In genomic region chr9:32971421-32971820, GRCm38 (mm10) we compare ENCODE assay signal across 16 mouse cellular contexts.
DNase-seq lines count a peak whose midpoint lies in the region; ATAC-seq and TF ChIP-seq lines count a peak whose summit lies in the region.
"Had no signal": no experiment of that assay in that cellular context is flagged by ENCODE, and none has a peak within 500 bp of the region (broad histone marks: within the 10 kb centered on the region; RNA-seq: fewer than 3 reads in every experiment).

No protein-coding gene starts in this region.

- H3K4me2 ChIP-seq in limb, embryonic 11.5 days (ENCODE audit: low read depth, severe bottlenecking), result no peak overlapping the region
- H3K4me2 ChIP-seq in hindbrain, embryonic 16.5 days (ENCODE audit: low read length), result no peak overlapping the region
- H3K4me2 ChIP-seq: forebrain, embryonic 12.5 days; liver, embryonic 11.5 days; midbrain, embryonic 11.5 days had no signal

- ATAC-seq in limb, embryonic 11.5 days (ENCODE audit: insufficient number of reproducible peaks, low FRiP score, low TSS enrichment, low read depth), result no peak
- no peak for ATAC-seq in hindbrain, embryonic 16.5 days
- ATAC-seq: Patski had no signal

- DNase-seq in gastrocnemius, adult 2 months, result peak; percentile 25
- no peak for DNase-seq in gastrocnemius, postnatal 4 days (ENCODE audit: low spot score in 2 of 2)
- DNase-seq in lung, postnatal 36 days, result peak; percentile 6
- no peak for DNase-seq in lung, adult 2 months
- no peak for DNase-seq in limb, embryonic 11.5 days (ENCODE audit: low spot score)
- DNase-seq in cerebellum, adult 9-11 months, result no peak
- DNase-seq: cerebellum, adult 18-20 months; lung, postnatal 10 days; thymus, postnatal 14 days had no signal

- no peak for TF ChIP-seq POLR2A in lung, adult 2 months (IDR thresholded peaks at IDR 0.05; ENCODE audit: borderline replicate concordance, extremely low read depth, low read depth, low read length)

- intact Hi-C loops in gastrocnemius, adult 2 months (cut with DNase I), result no loop called here

- peak overlapping the region; percentile 72 for H3K27ac ChIP-seq in gastrocnemius, adult 2 months
- peak overlapping the region; percentile 73 for H3K27ac ChIP-seq in limb, embryonic 11.5 days (replicated peaks; ENCODE audit: low read depth, low read length)
- H3K27ac ChIP-seq in hindbrain, embryonic 16.5 days (ENCODE audit: low read depth, low read length), result no peak overlapping the region
- H3K27ac ChIP-seq: forebrain, embryonic 12.5 days; layer of hippocampus, adult 2 months had no signal

- no peaks in the 10 kb centered on the region for H3K36me3 ChIP-seq in limb, embryonic 11.5 days (ENCODE audit: control insufficient read depth, insufficient read depth, low read length)
- no peaks in the 10 kb centered on the region for H3K36me3 ChIP-seq in hindbrain, embryonic 16.5 days (ENCODE audit: control insufficient read depth, insufficient read depth, low read length)
- H3K36me3 ChIP-seq: forebrain, embryonic 12.5 days had no signal

- TF ChIP-seq CTCF in gastrocnemius, adult 2 months (IDR thresholded peaks at IDR 0.05), result no peak
- TF ChIP-seq CTCF in lung, adult 2 months (IDR thresholded peaks at IDR 0.05; ENCODE audit: insufficient read depth, low read length), result no peak

- H3K9me3 ChIP-seq in limb, embryonic 11.5 days (ENCODE audit: control insufficient read depth, low read length), result no peaks in the 10 kb centered on the region
- no peaks in the 10 kb centered on the region for H3K9me3 ChIP-seq in hindbrain, embryonic 16.5 days (ENCODE audit: control insufficient read depth, low read length)
- H3K9me3 ChIP-seq: forebrain, embryonic 12.5 days had no signal

- no peak overlapping the region for H3K9ac ChIP-seq in limb, embryonic 11.5 days (ENCODE audit: low read length)
- no peak overlapping the region for H3K9ac ChIP-seq in hindbrain, embryonic 16.5 days (ENCODE audit: low read depth, low read length)
- H3K9ac ChIP-seq: forebrain, embryonic 12.5 days had no signal

- H3K27me3 ChIP-seq in limb, embryonic 11.5 days (ENCODE audit: control insufficient read depth, insufficient read depth, low read length), result no peaks in the 10 kb centered on the region
- H3K27me3 ChIP-seq in hindbrain, embryonic 16.5 days (replicated peaks; ENCODE audit: control insufficient read depth, insufficient read depth, low read length), result no peaks in the 10 kb centered on the region
- H3K27me3 ChIP-seq: Patski had no signal

- no peaks in the 10 kb centered on the region for H3K4me1 ChIP-seq in lung, adult 2 months (ENCODE audit: control insufficient read depth, insufficient read depth, low read length)
- H3K4me1 ChIP-seq in limb, embryonic 11.5 days (ENCODE audit: control insufficient read depth, insufficient read depth, low read length), result peaks cover 16% of the 10 kb centered on the region
- no peaks in the 10 kb centered on the region for H3K4me1 ChIP-seq in hindbrain, embryonic 16.5 days (ENCODE audit: control insufficient read depth, insufficient read depth, low read depth, low read length)

- 77% methylated on average over 5 of the region's 5 CpGs for WGBS in lung, adult 2 months
- 73% methylated on average over 5 of the region's 5 CpGs for WGBS in limb, embryonic 11.5 days
- 84% methylated on average over 5 of the region's 5 CpGs for WGBS in hindbrain, embryonic 16.5 days

- H3K4me3 ChIP-seq in gastrocnemius, adult 2 months, result no peak overlapping the region; the same call in 1 of the 2 replicates
- H3K4me3 ChIP-seq in lung, adult 2 months (replicated peaks; ENCODE audit: extremely low read depth, low read depth, low read length), result no peak overlapping the region
- no peak overlapping the region for H3K4me3 ChIP-seq in limb, embryonic 11.5 days (ENCODE audit: low read depth, low read length)
- no peak overlapping the region for H3K4me3 ChIP-seq in hindbrain, embryonic 16.5 days (ENCODE audit: low read length)
- H3K4me3 ChIP-seq: forebrain, embryonic 12.5 days; layer of hippocampus, adult 2 months; myocyte had no signal

Comparison
In these comparisons a context has a peak if more than half of its experiments do, and no peak if none do; other contexts are left out.
1. DNase-seq: peak in gastrocnemius, adult 2 months (single experiment) and lung, postnatal 36 days (single experiment); none in gastrocnemius, postnatal 4 days (0 of 2), lung, adult 2 months (single experiment), limb, embryonic 11.5 days (single experiment) and cerebellum, adult 9-11 months (single experiment).